Mouse (Mus musculus) frontal cortex, postnatal 36 days (tissue): ENCODE data around the gene Aff3.

ENCODE experiments used
- DNase-seq, 2 experiments: peaks; one replicate each; pipeline ENCODE4 v3.0.0; 2022; ENCODE audit warnings: low spot score in 2 of 2

Gene Aff3

GRCm38 (mm10) chr1:38658376-38658775 is 6.4 kb downstream of the Aff3 start:
- DNase-seq = no peak

GRCm38 (mm10) chr1:38657606-38658005 is 7.1 kb downstream of the Aff3 start:
- no peak for DNase-seq

GRCm38 (mm10) chr1:38654981-38655540 is 9.7 kb downstream of the Aff3 start:
- no peak for DNase-seq

- DNase-seq = no peak
These were observed 14.7 kb downstream of the Aff3 start for GRCm38 (mm10) chr1:38650031-38650430.

GRCm38 (mm10) chr1:38649174-38649573 is 15.6 kb downstream of the Aff3 start:
- DNase-seq = no peak

- no peak for DNase-seq
These were observed 22.5 kb downstream of the Aff3 start for GRCm38 (mm10) chr1:38642288-38642687.

GRCm38 (mm10) chr1:38639669-38640068 is 25.1 kb downstream of the Aff3 start:
- DNase-seq = no peak

GRCm38 (mm10) chr1:38635596-38635995 is 29.2 kb downstream of the Aff3 start:
- no peak for DNase-seq

GRCm38 (mm10) chr1:38634081-38634480 is 30.7 kb downstream of the Aff3 start:
- no peak for DNase-seq

GRCm38 (mm10) chr1:38632461-38633180 is 32.1 kb downstream of the Aff3 start:
- DNase-seq = peak; percentile 13 to 31

GRCm38 (mm10) chr1:38631501-38632279 is 33.1 kb downstream of the Aff3 start:
- peak in 1 of 2 experiments; percentile 11 for DNase-seq

- DNase-seq = peak in 1 of 2 experiments; percentile 26
These were observed 35.7 kb downstream of the Aff3 start for GRCm38 (mm10) chr1:38628901-38629585.

GRCm38 (mm10) chr1:38628426-38628825 is 36.3 kb downstream of the Aff3 start:
- peak; percentile 26 to 31 for DNase-seq

GRCm38 (mm10) chr1:38627683-38628361 is 36.9 kb downstream of the Aff3 start:
- DNase-seq = peak; percentile 61 to 63

- peak; percentile 30 to 43 for DNase-seq
These were observed 37.8 kb downstream of the Aff3 start for GRCm38 (mm10) chr1:38626739-38627661.

- peak in 1 of 2 experiments; percentile 30 for DNase-seq
These were observed 38.4 kb downstream of the Aff3 start for GRCm38 (mm10) chr1:38626388-38626738.

- DNase-seq = no peak
These were observed 42.9 kb downstream of the Aff3 start for GRCm38 (mm10) chr1:38621840-38622239.

GRCm38 (mm10) chr1:38620401-38620800 is 44.4 kb downstream of the Aff3 start:
- no peak for DNase-seq

- no peak for DNase-seq
These were observed 58.0 kb downstream of the Aff3 start for GRCm38 (mm10) chr1:38606741-38607140.

- no peak for DNase-seq
These were observed 59.3 kb downstream of the Aff3 start for GRCm38 (mm10) chr1:38605426-38605825.
